Mouse (Mus musculus) heart, adult 11 months (tissue): ENCODE measurements around the gene Podxl.

Source experiments
- DNase-seq: peaks from one replicate; pipeline ENCODE4 v3.0.0; 2022

The Podxl gene

GRCm38 (mm10) chr6:31522478-31522877 lies 41.3 kb downstream of the Podxl start:
- peak; percentile 84 for DNase-seq

GRCm38 (mm10) chr6:31521491-31522355 lies 42.1 kb downstream of the Podxl start:
- DNase-seq, result peak; percentile 83

GRCm38 (mm10) chr6:31520486-31521215 lies 43.1 kb downstream of the Podxl start:
- peak; percentile 79 for DNase-seq

GRCm38 (mm10) chr6:31519001-31519471 lies 44.7 kb downstream of the Podxl start:
- peak; percentile 92 for DNase-seq

GRCm38 (mm10) chr6:31518338-31518698 lies 45.5 kb downstream of the Podxl start:
- peak; percentile 97 for DNase-seq

- peak; percentile 93 for DNase-seq
These were observed 46.0 kb downstream of the Podxl start for GRCm38 (mm10) chr6:31517681-31518337.

GRCm38 (mm10) chr6:31513726-31514125 lies 50.1 kb downstream of the Podxl start:
- DNase-seq, result peak; percentile 93

- DNase-seq, result peak; percentile 94
These were observed 61.2 kb downstream of the Podxl start for GRCm38 (mm10) chr6:31502614-31503013.

- no peak for DNase-seq
These were observed 63.1 kb downstream of the Podxl start for GRCm38 (mm10) chr6:31500691-31501090.

- DNase-seq, result no peak
These were observed 63.5 kb downstream of the Podxl start for GRCm38 (mm10) chr6:31500260-31500659.

GRCm38 (mm10) chr6:31499836-31500235 lies 63.9 kb downstream of the Podxl start:
- peak; percentile 84 for DNase-seq

GRCm38 (mm10) chr6:31496227-31496626 lies 67.6 kb downstream of the Podxl start:
- DNase-seq, result no peak

GRCm38 (mm10) chr6:31495122-31495731 lies 68.6 kb downstream of the Podxl start:
- DNase-seq, result peak; percentile 40

GRCm38 (mm10) chr6:31489950-31490349 lies 73.8 kb downstream of the Podxl start:
- DNase-seq, result no peak

GRCm38 (mm10) chr6:31486601-31487000 lies 77.2 kb downstream of the Podxl start:
- DNase-seq, result no peak

GRCm38 (mm10) chr6:31480008-31480407 lies 83.8 kb downstream of the Podxl start:
- DNase-seq, result no peak

GRCm38 (mm10) chr6:31478221-31478620 lies 85.6 kb downstream of the Podxl start:
- no peak for DNase-seq
